Mouse (Mus musculus): Measurements from ENCODE around the gene Lrrc66.

The Lrrc66 gene

DNA sequence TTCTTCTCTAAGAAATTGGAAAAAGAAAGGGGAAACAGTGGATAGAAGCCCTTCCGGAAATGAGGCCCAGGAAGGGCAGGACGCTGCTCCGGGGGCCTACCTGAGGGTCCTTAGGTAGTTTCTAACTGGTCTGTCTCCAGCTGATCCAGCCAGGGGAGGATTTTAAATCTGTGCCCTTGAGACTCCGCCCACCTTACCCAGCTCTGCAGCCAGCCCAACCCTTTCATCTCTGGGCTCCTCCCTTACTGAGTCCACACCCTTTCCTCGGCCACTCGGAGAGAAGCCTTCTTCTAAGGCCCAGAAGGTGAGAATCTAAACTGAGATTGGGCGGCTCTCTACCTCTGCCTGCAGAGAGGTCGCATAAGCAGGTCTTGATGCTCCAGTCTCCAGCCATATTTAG is at the start of gene Lrrc66:
TSS of gene Lrrc66 (minus strand) at position 236 of the 400 bp plus-strand sequence.
- DNase-seq = no peak

DNA sequence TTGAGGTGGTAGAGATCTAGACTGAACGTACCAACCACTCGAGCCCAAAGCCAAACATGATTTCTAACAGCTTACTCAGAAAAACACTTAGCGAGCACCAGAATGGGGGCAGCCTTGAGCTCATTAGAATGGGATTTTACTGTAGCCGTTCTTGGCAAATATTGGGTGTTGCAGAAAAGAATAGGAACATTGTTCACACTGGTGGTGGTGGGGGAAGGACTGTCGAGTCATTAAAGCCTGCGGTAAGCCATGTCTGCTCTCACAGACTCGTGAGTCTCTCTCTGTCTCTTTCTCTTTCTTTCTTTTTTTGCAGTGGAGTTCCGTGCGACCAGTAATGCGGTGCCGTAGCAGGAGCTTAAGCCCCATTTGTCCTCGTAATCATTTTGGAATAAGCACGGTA is 44.3 kb upstream of the Lrrc66 start:
- DNase-seq = no peak

DNA sequence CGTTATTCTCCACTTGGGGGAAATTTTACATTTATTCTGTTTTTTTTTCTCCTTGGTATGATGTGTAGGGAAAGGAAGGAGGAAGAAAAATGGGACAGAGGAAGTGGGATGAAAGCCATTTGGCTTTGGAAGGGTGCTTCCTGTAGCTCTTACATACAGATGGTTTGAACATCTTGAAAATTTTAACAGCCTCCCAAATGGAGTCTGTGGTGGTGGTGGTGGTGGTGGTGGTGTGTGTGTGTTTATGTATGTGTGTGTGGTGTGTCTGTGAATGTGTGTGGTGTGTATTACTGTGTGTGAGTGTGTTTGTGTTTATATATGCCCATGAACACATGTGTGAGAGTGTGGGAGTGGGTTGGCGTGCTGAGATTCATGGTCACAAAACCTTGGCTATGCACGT is 43.3 kb upstream of the Lrrc66 start:
- DNase-seq = no peak

DNA sequence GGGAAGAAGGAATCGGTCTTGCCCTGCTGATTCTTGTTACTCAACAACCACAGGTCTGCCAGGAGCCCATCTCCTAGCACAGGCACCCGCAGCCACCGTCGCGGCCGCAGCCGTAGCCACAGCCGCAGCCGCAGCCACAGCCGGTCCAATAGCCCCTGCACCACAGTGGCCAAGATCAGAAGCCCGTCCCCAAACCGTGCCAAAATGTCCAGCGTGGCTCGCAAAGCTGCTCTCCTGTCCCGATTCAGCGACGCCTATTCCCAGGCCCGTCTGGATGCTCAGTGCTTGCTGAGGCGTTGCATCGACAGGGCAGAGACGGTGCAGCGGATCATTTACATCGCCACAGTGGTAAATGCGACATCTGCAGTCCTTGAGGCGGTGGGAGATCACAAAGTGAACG is 37.1 kb upstream of the Lrrc66 start:
- DNase-seq = no peak

DNA sequence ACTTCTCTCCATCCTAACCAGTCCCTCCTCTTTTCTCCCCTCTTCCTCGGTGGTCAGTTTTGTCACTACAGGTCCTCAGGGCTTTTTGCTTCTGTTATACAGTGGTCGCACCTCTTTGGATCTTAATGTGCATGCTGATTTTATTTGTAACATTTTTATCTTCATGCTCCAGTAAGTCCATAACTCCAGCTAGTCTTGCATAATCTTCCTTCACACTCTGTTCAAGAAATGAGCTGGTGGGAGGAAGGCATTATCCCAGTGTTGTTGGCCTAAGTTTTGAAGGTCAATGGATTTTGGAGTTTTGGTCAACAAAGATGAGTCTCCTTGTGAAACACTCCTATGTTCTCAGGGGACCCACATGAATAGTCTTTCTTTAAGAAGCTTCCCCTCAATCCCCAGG is 35.6 kb upstream of the Lrrc66 start:
- no peak for DNase-seq

DNA sequence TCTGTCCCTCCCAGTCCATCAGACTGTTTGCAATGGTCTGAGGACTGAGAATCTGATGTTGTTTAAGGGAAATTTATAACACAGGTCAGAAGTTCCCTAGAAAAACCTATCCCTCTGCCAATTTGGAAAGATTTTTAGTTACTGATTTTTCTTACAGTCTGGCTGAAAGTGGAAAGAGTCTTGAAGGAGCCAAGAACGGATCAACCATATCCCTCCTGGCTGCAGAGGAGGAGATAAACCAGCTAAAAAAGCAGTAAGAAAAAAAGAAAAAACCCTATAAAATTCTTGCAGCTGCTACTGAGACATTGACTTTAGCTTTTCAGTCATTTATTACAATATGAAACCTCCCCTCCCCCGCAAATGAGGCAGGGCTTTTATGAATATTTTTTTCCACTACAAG is 34.4 kb upstream of the Lrrc66 start:
- DNase-seq = no peak

DNA sequence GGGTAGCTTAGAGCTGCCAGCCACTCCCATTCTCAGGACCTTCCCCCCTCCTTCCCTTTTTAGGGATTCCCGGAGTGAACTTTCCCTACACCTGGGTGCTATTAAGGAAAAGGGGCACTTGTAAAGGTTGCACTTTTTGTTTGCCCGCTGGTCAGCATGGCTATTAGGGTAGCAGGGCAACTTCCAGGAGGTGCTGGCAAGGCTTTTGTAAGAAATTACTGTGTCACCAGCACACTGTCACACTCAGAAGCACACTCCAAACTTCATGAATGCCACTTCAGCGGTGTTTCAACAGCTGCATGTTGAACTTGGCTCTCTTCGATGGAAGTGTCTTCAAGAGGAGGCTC is 19.5 kb upstream of the Lrrc66 start:
- DNase-seq = no peak

DNA sequence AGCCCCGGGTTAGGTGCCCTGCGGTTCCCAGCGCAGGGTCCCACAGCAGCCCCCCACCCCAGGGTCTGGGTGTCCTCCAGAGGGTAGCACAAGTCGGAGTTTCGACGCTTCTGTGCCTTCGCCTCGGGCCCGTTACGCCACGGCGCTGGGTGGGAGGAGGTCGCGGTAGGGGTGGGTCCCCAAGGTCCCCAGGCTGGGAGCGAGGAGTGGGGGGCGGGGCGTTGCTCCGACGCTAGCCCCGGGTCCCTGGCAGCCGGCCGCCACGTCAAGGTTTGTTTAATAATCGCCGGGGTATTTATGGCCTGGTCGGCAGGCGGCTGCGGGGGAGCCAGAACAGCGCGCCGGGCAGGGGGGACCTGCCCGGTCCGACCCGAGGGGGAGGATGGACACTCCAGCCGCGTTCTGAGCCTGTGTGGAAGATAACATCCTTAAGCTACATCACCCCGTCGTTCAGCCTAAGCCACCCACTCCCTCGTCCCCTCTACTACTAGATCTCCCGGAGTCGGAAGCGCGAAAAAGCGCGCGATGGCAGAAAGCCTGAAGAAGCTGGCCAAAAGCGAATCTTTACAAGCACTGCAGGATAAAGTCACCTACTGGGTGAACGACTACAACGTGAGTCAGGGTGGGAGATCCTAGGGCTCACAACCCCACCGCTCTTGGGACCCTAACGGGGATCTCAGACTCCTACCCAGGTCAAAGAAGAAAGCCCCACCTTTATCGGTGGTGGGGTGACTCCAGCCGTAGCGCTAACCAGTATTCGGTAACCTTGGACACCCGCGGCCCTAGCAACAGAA is 18.9 kb upstream of the Lrrc66 start, which contains the start of gene Spata18:
TSS of gene Spata18 (plus strand) at position 319 of the 794 bp plus-strand sequence.
- no peak for DNase-seq

DNA sequence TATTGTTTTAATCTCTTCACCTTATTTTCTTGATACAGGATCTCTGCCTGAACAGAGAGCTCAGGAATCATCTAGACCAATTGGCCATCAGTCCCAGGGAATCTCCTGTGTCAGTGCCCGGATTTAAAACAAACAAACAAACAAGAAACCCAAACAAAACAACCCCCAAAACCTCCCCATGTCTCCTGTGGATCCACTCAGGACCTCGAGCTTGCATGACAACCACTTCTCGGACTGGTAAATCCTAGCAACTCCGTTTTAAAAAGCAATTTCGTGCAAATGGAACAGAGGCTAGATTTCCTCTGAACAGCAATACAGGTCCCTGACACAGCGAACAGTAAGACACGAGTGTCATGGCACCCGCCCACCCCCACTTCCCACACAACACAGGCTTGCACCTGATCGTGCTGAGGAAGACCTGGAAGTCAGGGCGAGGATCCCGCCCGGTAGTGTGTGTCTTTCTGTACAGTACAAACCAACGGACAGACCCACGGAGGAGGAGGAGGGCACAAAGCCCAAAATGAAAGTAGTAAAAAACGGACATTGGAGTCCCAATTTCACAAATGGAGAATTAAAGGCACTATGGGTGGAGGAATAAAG is 18.1 kb upstream of the Lrrc66 start:
- no peak for DNase-seq

DNA sequence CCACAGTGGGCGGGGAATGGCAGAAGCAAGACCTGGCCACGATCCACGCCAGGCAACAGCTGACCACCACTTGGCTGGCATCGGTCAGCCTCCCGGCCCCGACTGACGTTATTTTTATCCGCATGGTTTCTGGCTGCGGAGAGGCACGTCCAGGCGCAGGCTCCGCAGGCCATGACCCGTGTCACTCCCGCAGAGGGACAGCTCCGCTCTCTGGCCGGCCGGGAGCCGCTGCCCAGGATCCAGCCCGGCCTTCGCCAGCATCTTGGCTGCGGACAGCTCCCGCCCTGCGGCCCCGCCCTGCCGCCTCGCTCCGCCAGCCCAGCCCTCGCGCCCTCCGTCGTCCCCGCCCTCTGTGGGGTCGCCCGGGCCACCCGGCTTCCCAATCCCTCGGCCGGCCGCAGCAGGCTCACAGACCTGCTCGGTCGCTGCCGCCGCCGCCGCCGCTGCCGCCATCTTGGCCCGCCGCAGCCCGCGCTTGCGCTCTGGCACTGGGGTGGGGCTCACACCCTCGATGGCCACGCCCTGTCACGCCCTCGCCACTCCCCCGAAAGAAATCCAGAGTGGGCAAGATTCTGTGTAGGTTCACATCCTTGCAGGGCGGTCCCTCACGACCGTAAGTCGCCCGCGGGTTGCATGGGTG is 15.1 kb upstream of the Lrrc66 start, which contains the start of gene Sgcb:
TSS of gene Sgcb (minus strand) at position 530 of the 640 bp plus-strand sequence.
- peak; percentile 82 for DNase-seq

DNA sequence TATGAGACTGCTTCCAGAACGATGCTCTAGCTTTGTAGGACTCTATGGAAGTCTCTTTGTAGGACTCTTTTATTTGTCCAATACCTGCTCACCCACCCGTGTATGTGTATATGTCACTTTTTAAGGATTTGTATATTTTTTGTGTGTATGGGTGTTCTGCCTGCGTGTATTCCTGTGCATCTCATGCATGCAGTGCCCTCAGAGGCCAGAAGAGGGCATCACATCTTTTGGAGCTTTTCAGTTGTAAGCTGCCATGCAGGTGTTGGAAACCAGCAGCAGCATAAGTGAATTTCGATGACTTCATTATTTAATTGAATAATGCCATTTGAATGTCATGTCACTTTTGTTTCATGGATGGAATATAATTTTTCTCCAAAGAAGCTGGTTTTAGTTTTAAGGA is 9.8 kb upstream of the Lrrc66 start:
- peak; percentile 54 for DNase-seq

DNA sequence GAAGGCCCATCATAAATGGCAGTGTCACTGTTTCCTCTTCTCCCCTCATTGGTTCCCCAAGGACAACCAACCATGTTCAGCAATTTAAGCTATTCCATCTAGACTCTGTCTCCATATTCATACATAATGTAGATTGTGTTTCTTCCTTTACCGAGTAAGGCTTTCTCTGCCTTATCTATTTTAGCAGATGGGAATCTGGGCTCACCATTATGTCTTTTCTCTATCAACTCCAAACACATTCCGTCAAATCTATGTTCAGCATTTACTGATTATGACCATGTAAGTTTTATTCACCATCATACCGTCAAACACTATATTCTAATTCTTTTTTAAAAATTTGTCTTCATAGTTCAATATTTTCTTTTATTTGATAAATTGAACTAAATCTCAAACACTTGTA is 8.7 kb upstream of the Lrrc66 start:
- no peak for DNase-seq

DNA sequence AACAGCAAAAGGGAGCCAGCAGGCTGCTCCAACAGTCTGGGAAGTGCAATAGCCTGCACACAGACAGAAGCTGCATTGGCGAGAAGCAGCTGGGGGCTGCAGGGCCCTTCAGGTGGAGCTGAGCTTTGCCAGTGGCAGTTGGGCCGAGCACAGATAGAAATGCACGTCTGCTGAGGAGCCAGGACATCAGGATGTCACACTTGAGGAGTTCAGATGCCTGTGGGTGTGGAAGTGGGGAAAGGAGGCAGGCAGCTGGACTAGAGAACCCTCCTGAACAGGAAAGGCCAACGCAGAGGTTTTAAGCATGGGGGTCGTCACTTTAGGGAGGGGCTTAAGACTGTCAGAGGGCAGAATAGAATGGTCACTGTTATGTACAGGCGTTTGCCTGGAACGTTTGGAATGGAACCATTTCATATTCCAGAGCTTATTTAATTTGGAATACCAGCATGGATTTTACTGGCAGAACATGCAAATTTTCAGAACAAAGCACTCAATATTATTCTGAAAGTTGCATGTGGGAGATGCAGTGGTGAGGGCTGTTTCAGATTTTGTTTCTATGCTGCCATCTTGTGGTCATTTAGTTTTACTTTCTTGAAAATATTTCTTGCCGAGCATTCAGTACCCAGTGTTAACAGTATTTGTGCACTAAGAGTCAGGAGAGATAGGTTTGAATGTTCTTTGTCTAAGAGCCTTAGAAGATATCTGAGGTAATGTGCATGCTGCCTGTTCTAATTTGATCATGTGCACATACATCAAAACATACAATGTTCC is 5.2 kb upstream of the Lrrc66 start:
- DNase-seq = no peak

DNA sequence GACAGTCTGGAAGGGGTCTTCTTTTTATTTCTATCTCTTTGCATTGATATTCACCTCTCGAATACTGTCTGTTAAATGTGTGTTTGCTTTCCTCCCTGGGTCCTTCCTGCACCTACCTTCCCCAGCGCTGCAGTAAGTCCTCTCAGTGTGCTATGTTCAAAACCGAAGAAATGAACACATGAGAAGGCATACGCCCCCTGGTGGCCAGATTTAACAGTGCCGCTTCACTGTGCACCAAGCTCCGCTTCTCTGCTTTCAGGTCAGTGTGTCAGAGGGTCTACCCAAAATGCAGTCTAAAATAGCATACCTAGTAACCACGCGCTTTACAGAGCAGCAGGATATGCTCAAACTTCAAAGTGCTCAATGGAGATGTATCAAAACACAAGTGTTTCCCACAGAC is 815 bp upstream of the Lrrc66 start:
- DNase-seq = peak; percentile 91

DNA sequence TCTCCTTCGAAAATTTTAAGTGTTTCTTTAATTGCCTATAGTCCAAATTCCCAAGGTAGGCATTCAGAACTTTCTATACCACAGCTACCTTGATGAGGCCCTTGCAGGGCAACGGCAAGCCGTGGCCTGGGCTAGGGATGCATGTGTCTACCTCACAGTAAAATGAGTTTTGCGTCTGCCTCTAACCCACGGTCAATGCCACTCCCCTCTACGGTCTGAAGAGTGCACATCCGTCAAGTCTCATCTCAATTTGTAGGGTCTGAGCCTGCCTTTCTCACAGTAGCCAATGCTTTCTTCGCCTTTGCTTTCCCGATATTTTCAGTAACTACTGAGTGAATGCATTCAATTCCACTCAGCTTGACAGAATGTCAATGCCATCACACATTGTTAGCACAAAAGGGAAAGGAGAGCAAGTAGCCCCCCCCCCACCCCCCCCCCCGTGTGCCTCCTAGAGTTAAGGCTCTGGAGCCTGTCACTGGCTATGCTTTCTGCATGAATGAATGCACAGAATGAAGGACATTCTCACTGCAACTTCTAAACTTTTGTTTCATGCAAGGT is 1.2 kb downstream of the Lrrc66 start:
- DNase-seq = no peak

DNA sequence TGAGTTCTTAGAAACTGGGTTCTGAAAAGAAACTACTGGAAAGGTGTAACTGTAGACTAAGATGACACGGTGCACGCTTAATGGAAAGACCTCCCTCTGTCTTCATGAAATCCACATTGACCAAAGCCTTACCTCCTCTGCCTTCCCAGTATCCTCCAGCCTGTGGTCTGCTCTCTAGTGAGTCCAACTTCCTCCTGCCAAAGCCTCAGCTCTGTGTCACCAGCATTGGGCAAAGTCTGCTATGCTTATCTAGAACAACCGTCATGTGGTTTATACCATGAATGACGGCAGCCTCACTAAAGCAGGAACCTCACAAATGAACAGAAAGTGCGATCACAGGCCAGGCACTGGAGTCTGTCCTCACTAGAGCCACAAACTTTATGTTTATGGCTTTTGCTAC is 2.2 kb downstream of the Lrrc66 start:
- DNase-seq = no peak

DNA sequence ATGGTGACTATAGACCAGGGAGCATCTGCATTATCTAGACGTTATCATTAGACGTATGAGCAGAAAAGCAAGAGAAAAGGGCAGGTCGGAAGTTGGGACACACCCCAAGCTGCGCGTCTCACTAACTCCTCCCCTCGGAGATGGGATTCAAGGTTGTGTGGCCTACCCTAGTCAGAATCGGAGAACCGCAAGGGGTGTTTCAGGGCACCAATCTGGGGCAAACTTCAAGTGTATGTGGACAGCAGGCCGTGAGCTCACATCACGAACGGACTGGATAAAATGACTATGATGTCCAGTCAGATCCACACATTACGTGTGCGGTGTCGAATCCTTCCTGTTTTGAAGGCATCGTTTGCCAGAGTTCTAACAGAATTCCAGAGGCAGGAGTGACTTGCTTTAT is 4.3 kb downstream of the Lrrc66 start:
- DNase-seq = no peak

DNA sequence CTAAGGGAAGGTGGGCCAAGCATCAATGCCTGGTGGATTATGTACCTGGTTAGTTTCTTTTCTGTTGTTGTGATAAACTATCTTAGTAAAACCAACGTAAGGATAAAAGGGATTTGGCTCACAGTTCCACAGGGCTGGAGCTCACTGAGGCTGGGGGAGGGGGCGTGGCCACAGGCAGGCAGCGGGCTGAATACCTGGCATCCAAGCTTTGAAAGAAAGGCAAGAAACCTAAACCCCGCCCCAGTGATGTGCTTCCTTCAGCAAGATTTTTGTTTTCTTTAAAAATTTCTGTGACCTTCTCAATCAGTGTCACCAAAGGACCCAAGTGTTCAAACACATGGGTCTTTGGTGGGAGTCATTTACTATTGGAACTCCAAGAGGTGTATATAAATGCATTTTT is 4.8 kb downstream of the Lrrc66 start:
- DNase-seq = no peak

DNA sequence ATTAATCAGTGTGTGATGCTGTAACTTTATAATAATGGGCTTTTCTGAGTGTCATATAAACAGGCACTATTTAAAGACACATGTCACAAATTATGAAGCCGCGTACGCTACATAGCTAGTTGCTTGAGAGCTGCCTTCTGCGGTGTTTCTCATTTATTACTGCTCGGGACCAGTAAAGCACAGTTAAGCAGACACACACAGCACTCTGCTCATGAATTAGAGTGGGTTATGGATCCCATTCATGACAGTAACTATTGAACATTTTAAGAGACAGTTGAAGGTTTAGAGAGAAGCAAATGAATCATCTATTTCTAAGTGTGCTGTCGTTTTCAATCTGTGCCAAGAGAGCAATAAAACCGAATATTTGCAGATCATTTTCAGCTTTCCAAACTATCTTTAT is 5.5 kb downstream of the Lrrc66 start:
- no peak for DNase-seq

DNA sequence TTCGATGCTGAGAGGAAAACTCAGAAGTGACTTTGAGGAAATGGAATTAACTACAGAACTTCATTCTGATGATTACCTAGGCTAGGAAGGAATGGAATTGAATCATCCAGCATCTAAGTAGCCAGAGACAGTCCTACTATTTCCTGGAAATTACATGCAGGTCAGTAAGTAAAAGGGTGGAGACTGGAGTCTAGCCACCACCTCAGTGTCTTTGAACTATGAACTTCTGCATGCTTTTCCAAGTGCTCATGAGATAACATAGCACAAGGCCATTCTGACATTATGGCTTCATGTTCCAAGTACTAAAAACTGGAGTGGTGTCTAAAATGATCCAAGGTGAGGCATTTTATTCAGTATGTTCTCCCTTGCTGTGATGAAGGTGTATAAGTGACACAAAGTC is 6.8 kb downstream of the Lrrc66 start:
- no peak for DNase-seq

DNA sequence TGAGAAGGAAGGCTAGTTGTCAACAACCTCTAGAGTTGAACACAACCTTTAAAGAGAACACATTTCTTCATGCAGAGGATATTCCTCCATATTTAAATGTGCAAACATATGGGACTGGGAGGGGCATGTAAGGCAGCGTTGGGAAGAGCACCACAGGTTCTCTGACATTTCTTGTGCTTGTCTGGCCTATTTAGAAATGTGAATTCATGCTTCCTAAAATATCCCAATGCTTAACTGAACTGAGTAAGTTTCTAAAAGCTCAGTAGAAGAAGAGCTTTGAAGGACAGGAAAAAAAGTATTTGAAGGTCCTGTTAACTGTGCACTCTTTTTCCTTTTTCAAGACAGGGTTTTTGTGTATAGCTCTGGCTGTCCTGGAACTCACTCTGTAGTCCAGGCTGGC is 13.4 kb downstream of the Lrrc66 start:
- no peak for DNase-seq

DNA sequence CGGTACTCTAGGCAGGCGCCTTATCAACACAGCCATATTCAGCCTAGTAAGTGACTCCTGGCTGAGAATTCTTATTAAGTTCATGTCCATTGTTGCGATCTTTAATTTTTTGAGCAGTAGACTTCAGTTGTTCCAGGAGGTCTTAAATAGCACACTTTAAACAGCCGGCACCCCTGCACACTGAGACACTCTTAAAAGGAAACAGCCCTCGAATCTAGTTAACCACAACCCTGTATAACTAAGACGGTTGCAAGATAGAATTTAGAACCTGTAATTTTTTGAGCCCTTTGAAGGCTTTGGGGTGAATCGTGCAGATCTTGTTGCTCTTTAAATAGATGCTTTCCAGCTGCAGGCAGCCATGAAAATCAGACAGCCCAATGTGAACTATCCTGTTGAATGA is 17.1 kb downstream of the Lrrc66 start:
- no peak for DNase-seq

DNA sequence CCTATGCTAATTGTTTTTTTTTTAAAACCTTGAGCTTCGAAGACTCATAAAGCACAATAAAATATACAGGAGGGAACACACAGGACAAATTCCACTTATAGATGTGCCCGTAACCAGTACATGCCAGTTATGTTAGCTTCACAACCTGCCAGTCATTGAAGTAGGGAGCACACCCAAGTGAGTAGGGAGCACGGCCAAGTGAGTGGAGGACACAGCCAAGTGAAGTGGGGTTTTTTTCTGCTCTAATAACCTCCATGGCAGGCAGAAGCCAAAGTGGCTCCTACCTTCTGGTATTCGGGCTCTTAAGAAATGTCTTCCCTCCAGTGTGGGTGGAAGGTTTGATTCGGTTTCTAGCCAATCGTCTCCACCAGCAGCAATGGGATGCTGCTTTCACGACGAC is 19.0 kb downstream of the Lrrc66 start:
- no peak for DNase-seq
